Mouse (Mus musculus) midbrain, embryonic 16.5 days (tissue): ENCODE measurements around the gene Lmntd1. TPM values are rescaled to one million over a fixed set of nuclear protein-coding genes. Genes with fewer than 3 reads are reported as not detected.

ENCODE experiments used
- polyA plus RNA-seq: library from polyadenylated mRNA; unstranded; fragments of >200 nt; fragmentation: Nextera tagmentation; extraction: Ambion mirVana; gene quantifications from 2 replicates; pipeline ENCODE4 v1.2.1, GENCODE M21; 2015

Lmntd1 gene
- polyA plus RNA-seq, 1 experiment from 2014 or later = 1.5 TPM

Other genes with a start within 250 kb of the Lmntd1 start
- not detected in 2 replicates for gene Tuba3b, start 1.4 kb upstream of the Lmntd1 start, polyA plus RNA-seq
- gene Rassf8, start 132.4 kb upstream of the Lmntd1 start, polyA plus RNA-seq = 5.0 and 6.0 TPM in 2 replicates